Mouse (Mus musculus) cerebellum, adult 11 months (tissue): ENCODE data around the gene Hps4.

Experiments
- DNase-seq: peaks from one replicate; pipeline ENCODE4 v3.0.0; 2022

Gene Hps4

GRCm38 (mm10) chr5:112324637-112325545, 18.0 kb upstream of the Hps4 start:
- no peak for DNase-seq

- peak; percentile 95 for DNase-seq
These were observed 17.1 kb upstream of the Hps4 start, which contains the start of gene Tfip11 for GRCm38 (mm10) chr5:112325546-112326445. Tfip11 (plus strand) TSS chr5:112326358.

- no peak for DNase-seq
These were observed 16.4 kb upstream of the Hps4 start for GRCm38 (mm10) chr5:112326446-112327009.

GRCm38 (mm10) chr5:112327854-112328253, 15.0 kb upstream of the Hps4 start:
- no peak for DNase-seq

GRCm38 (mm10) chr5:112329805-112330564, 12.9 kb upstream of the Hps4 start:
- no peak for DNase-seq

GRCm38 (mm10) chr5:112335473-112335872, 7.4 kb upstream of the Hps4 start:
- DNase-seq = peak; percentile 35

GRCm38 (mm10) chr5:112337004-112337403, 5.9 kb upstream of the Hps4 start:
- DNase-seq = no peak

GRCm38 (mm10) chr5:112339215-112339614, 3.7 kb upstream of the Hps4 start:
- DNase-seq = no peak

- DNase-seq = no peak
These were observed 317 bp downstream of the Hps4 start for GRCm38 (mm10) chr5:112343205-112343595.

GRCm38 (mm10) chr5:112344092-112344960, 1.4 kb downstream of the Hps4 start:
- DNase-seq = no peak

GRCm38 (mm10) chr5:112346211-112346965, 3.5 kb downstream of the Hps4 start:
- no peak for DNase-seq

GRCm38 (mm10) chr5:112349169-112349568, 6.3 kb downstream of the Hps4 start:
- no peak for DNase-seq

GRCm38 (mm10) chr5:112355493-112355892, 12.6 kb downstream of the Hps4 start:
- no peak for DNase-seq

GRCm38 (mm10) chr5:112355910-112356309, 13.0 kb downstream of the Hps4 start, which contains the start of gene Gm6583:
Gm6583 (minus strand) TSS chr5:112356033.
- DNase-seq = no peak

- no peak for DNase-seq
These were observed 13.4 kb downstream of the Hps4 start for GRCm38 (mm10) chr5:112356322-112356721.

- DNase-seq = no peak
These were observed 16.6 kb downstream of the Hps4 start for GRCm38 (mm10) chr5:112359520-112359919.

- no peak for DNase-seq
These were observed 17.2 kb downstream of the Hps4 start for GRCm38 (mm10) chr5:112360077-112360476.

- no peak for DNase-seq
These were observed 21.4 kb downstream of the Hps4 start for GRCm38 (mm10) chr5:112364184-112364797.

GRCm38 (mm10) chr5:112366879-112367278, 24.0 kb downstream of the Hps4 start:
- DNase-seq = no peak

GRCm38 (mm10) chr5:112367338-112367737, 24.5 kb downstream of the Hps4 start:
- DNase-seq = no peak
